Mouse (Mus musculus): ENCODE data around the gene Iqce. TPM values are rescaled to one million over a fixed set of nuclear protein-coding genes. Genes with fewer than 3 reads are reported as not detected.

The Iqce gene
- polyA plus RNA-seq, 3 experiments from 2014 or later, result 22.6 to 30.2 (median 27.3) TPM

GRCm38 (mm10) chr5:140612191-140612590 is 90.0 kb downstream of the Iqce start:
- no peak for ATAC-seq

Other genes starting within 250 kb of the Iqce start
- 10 to 100 TPM; 25.6 to 35.2 (median 33.2) TPM for gene Chst12, start 196.8 kb downstream of the Iqce start, polyA plus RNA-seq (2017; shearing (Covaris generic))
- 1 to 10 TPM; 1.2 to 5.5 (median 1.9) TPM for gene Grifin, start 137.3 kb downstream of the Iqce start, polyA plus RNA-seq (2017; shearing (Covaris generic))
- 10 to 100 TPM; 16.8 to 44.8 (median 23.1) TPM for gene Lfng, start 95.1 kb downstream of the Iqce start, polyA plus RNA-seq (2017; shearing (Covaris generic))
- 1 to 10 TPM; 2.8 to 4.2 (median 3.7) TPM for gene Ttyh3, start 53.3 kb downstream of the Iqce start, polyA plus RNA-seq (2017; shearing (Covaris generic))
- 10 to 100 TPM; 14.0 to 14.1 (median 14.1) TPM for gene Brat1, start 2.6 kb upstream of the Iqce start, polyA plus RNA-seq (2017; shearing (Covaris generic))
- gene Amz1, start 21.7 kb upstream of the Iqce start, polyA plus RNA-seq (2017; shearing (Covaris generic)), result under 1 TPM; 0.41 to 0.50 (median 0.44) TPM
- gene Gna12, start 128.1 kb upstream of the Iqce start, polyA plus RNA-seq (2017; shearing (Covaris generic)), result 1 to 10 TPM; 2.1 to 6.0 (median 5.9) TPM

Measured in inflammation-experienced regulatory T-cells, adult 6 months (primary cell).